Mouse (Mus musculus) layer of hippocampus, adult 8-10 months (tissue): ENCODE measurements around the gene Spx. TPM values are rescaled to one million over a fixed set of nuclear protein-coding genes. Genes with fewer than 3 reads are reported as not detected.

ENCODE experiments used
- DNase-seq, 2 experiments: peaks; one replicate each; pipeline ENCODE4 v3.0.0; 2022; ENCODE audit warnings: low spot score in 2 of 2
- total RNA-seq, 4 experiments: library from RNA; stranded (reverse); gene quantifications; 2 replicates each; pipeline ENCODE4 v1.2.4; 2022

Spx gene
- total RNA-seq = 1 to 10 TPM in 1 of 4 experiments, under 1 TPM in 3; 0.70 to 1.2 (median 0.87) TPM

GRCm38 (mm10) chr6:142412906-142413491 is at the start of gene Spx:
Gene Spx, plus strand, starts transcription at chr6:142413441.
- DNase-seq = no peak

- no peak for DNase-seq
Measured at GRCm38 (mm10) chr6:142365742-142366472, 47.3 kb upstream of the Spx start.

- no peak for DNase-seq
Measured at GRCm38 (mm10) chr6:142366473-142367018, 46.7 kb upstream of the Spx start.

GRCm38 (mm10) chr6:142367565-142367964 is 45.7 kb upstream of the Spx start:
- no peak for DNase-seq

GRCm38 (mm10) chr6:142369568-142369967 is 43.7 kb upstream of the Spx start:
- no peak for DNase-seq

GRCm38 (mm10) chr6:142377081-142377480 is 36.2 kb upstream of the Spx start:
- DNase-seq = no peak

GRCm38 (mm10) chr6:142378576-142379330 is 34.5 kb upstream of the Spx start:
- no peak for DNase-seq

- no peak for DNase-seq
Measured at GRCm38 (mm10) chr6:142379961-142380360, 33.3 kb upstream of the Spx start.

GRCm38 (mm10) chr6:142381615-142382014 is 31.6 kb upstream of the Spx start:
- no peak for DNase-seq

- no peak for DNase-seq
Measured at GRCm38 (mm10) chr6:142384521-142384920, 28.7 kb upstream of the Spx start.

- no peak for DNase-seq
Measured at GRCm38 (mm10) chr6:142386285-142387010, 26.8 kb upstream of the Spx start.

GRCm38 (mm10) chr6:142387011-142387754 is 26.1 kb upstream of the Spx start, which contains the start of the genes Recql and Golt1b:
Gene Recql, minus strand, starts transcription at chr6:142387087.
Gene Golt1b, plus strand, starts transcription at chr6:142387221.
- peak; percentile 97 to 99 for DNase-seq

GRCm38 (mm10) chr6:142387755-142388271 is 25.4 kb upstream of the Spx start:
- no peak for DNase-seq

GRCm38 (mm10) chr6:142389101-142389500 is 24.1 kb upstream of the Spx start:
- DNase-seq = no peak

- no peak for DNase-seq
Measured at GRCm38 (mm10) chr6:142392312-142392711, 20.9 kb upstream of the Spx start.

- DNase-seq = peak; percentile 22 to 37
Measured at GRCm38 (mm10) chr6:142394669-142395068, 18.6 kb upstream of the Spx start.

- no peak for DNase-seq
Measured at GRCm38 (mm10) chr6:142395756-142396155, 17.5 kb upstream of the Spx start.

- no peak for DNase-seq
Measured at GRCm38 (mm10) chr6:142411140-142411539, 2.1 kb upstream of the Spx start.

- DNase-seq = no peak
Measured at GRCm38 (mm10) chr6:142413845-142414244, 604 bp downstream of the Spx start.

- no peak for DNase-seq
Measured at GRCm38 (mm10) chr6:142414597-142414996, 1.4 kb downstream of the Spx start.
